Mouse (Mus musculus) adrenal gland, postnatal 14 days (tissue): ENCODE results near the gene Otor. TPM values are rescaled to one million over a fixed set of nuclear protein-coding genes. Genes with fewer than 3 reads are reported as not detected.
A peak's percentile ranks its signal among the peaks of the same experiment; 100 is the strongest.

Experiments
- DNase-seq: peaks from one replicate; pipeline ENCODE4 v3.0.0; 2021; ENCODE audit warnings: mixed read lengths
- total RNA-seq: library from RNA; stranded (reverse); gene quantifications from 2 replicates; pipeline ENCODE4 v1.2.3, GENCODE M21; 2021

Gene Otor
- total RNA-seq, 1 experiment from 2014 or later, result not detected

DNA sequence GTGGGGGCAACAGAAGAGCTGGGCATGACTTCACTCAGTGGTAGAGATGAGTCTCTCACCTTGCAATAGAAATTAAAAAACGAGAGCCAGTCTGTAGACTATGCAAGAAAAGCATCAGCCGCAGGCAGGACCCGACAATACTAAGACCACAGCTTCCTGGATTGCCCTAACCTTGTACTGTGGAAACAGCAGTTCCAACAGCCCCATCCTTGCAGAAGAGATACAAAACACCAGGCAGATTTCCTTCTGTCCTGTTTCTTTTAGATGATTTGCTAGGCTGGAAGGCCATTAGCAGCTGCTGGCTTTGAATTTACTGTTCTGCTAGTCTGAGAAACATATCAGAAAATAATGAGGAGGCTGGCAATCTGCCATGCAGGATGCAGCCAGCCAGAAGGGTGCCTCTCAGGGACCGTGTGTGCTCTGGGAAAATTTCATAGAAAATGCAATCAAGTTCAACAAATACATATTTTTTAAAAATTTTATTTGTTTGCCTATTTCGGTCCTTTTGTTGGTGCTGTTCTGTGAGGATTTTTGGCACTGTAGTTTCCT, 52.9 kb downstream of the Otor start:
- peak; percentile 30 for DNase-seq

Other genes starting within 250 kb of the Otor start
- gene Kif16b, start 176.9 kb upstream of the Otor start, total RNA-seq, result 19.9 and 23.1 TPM in 2 replicates
- 41.9 and 52.5 TPM in 2 replicates for gene Snrpb2, start 15.4 kb upstream of the Otor start, total RNA-seq